ENCODE assay signal across 8 mouse cellular contexts in the genomic region with DNA sequence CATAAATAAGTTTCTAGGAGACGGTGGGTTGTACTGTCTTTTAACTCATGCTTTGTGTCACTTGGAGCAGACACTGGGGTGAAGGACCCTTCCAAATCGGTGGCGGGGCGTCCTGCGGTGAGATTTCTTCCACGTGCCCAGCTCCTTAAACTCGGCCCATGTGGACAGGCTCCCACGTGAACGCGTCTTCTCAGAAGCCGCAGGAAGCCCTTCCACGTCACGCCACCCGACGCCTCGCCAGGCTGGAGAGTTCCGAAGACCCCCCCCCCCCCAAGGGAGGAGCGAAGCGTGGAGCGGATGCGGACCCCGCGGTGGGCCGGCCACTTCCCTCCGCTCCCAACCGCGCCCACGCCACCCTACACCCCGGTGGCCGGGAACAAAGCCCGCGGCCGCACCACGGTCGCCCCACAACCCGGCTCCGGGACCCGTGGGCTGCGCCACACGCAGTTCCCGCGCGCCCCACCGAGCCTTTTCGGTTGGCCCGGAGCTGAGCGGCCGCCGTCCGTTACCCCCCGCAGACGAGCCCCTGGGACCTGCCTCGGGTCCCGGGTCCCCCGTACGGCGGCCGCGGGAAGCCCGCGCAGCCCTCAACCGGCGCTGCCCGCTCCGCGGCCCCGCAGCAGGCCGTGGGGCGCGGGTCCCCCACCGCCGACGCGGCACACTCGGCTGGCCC. TPM values are rescaled to one million over a fixed set of nuclear protein-coding genes. Genes with fewer than 3 reads are reported as not detected.
DNase-seq lines count a peak whose midpoint lies in the region; ATAC-seq and TF ChIP-seq lines count a peak whose summit lies in the region.

No protein-coding gene starts in this region.

- no peaks in the 10 kb centered on the region for H3K36me3 ChIP-seq in C2C12 (ENCODE audit: control insufficient read depth, insufficient read depth)
- H3K36me3 ChIP-seq in forebrain, embryonic 13.5 days (ENCODE audit: poor library complexity, severe bottlenecking): no peaks in the 10 kb centered on the region
- H3K36me3 ChIP-seq in heart, postnatal 0 days (replicated peaks; ENCODE audit: control insufficient read depth, insufficient read depth, low read length): no peaks in the 10 kb centered on the region
- H3K36me3 ChIP-seq in liver, embryonic 16.5 days (ENCODE audit: control insufficient read depth, insufficient read depth): no peaks in the 10 kb centered on the region
- no peaks in the 10 kb centered on the region for H3K36me3 ChIP-seq in neural tube, embryonic 11.5 days (ENCODE audit: control insufficient read depth, insufficient read depth, low read length)
- H3K36me3 ChIP-seq in stomach, embryonic 16.5 days (ENCODE audit: control insufficient read depth, insufficient read depth, low read length): no peaks in the 10 kb centered on the region

- peak; percentile 37 for ATAC-seq in forebrain, embryonic 13.5 days
- peak; percentile 43 for ATAC-seq in heart, postnatal 0 days (ENCODE audit: insufficient read depth, low read depth)
- peak; percentile 6; the same call in 1 of the 2 replicates for ATAC-seq in liver, embryonic 16.5 days (ENCODE audit: low read depth)
- ATAC-seq in neural tube, embryonic 11.5 days (ENCODE audit: insufficient read depth, low FRiP score, low TSS enrichment): peak; percentile 39
- peak; percentile 43 for ATAC-seq in stomach, embryonic 16.5 days (ENCODE audit: insufficient read depth, low FRiP score)

- H3K79me2 ChIP-seq in C2C12 (ENCODE audit: control insufficient read depth, insufficient read depth): peaks cover 19% of the 10 kb centered on the region

- peaks cover 6% of the 10 kb centered on the region for H3K79me3 ChIP-seq in C2C12 (ENCODE audit: low read depth)

- H3ac ChIP-seq in C2C12 (ENCODE audit: control insufficient read depth, insufficient read length, low read depth): peak overlapping the region; percentile 79

- H3K4me2 ChIP-seq in forebrain, embryonic 13.5 days: peak overlapping the region; percentile 75
- H3K4me2 ChIP-seq in heart, postnatal 0 days (ENCODE audit: low read depth, low read length): peak overlapping the region; percentile 91
- peak overlapping the region; percentile 90 for H3K4me2 ChIP-seq in liver, embryonic 16.5 days (ENCODE audit: low read depth, low read length)
- H3K4me2 ChIP-seq in neural tube, embryonic 11.5 days (ENCODE audit: low read depth): peak overlapping the region; percentile 62
- peak overlapping the region; percentile 68 for H3K4me2 ChIP-seq in stomach, embryonic 16.5 days (ENCODE audit: low read depth, low read length)

- TF ChIP-seq EP300 in heart, postnatal 0 days (IDR thresholded peaks at IDR 0.05; ENCODE audit: low read depth): no peak; the same call in 1 of the 2 replicates

- H3K4me1 ChIP-seq in forebrain, embryonic 13.5 days: peaks cover 34% of the 10 kb centered on the region
- H3K4me1 ChIP-seq in heart, postnatal 0 days (ENCODE audit: control insufficient read depth, insufficient read depth): peaks cover 13% of the 10 kb centered on the region; the same call in 1 of the 2 replicates
- peaks cover 5% of the 10 kb centered on the region; the same call in 1 of the 2 replicates for H3K4me1 ChIP-seq in liver, embryonic 16.5 days (ENCODE audit: control insufficient read depth, low read depth, low read length)
- H3K4me1 ChIP-seq in neural tube, embryonic 11.5 days (ENCODE audit: control insufficient read depth, insufficient read depth, low read length): peaks cover 3% of the 10 kb centered on the region; the same call in 1 of the 2 replicates
- H3K4me1 ChIP-seq in stomach, embryonic 16.5 days (ENCODE audit: control insufficient read depth, insufficient read depth, low read length): peaks cover 19% of the 10 kb centered on the region

- WGBS in forebrain, embryonic 13.5 days: under 1% methylated on average over 67 of the region's 75 CpGs
- under 1% methylated on average over 67 of the region's 75 CpGs for WGBS in heart, postnatal 0 days
- under 1% methylated on average over 56 of the region's 75 CpGs for WGBS in liver, embryonic 16.5 days (ENCODE audit: insufficient replicate concordance)
- WGBS in neural tube, embryonic 11.5 days: under 1% methylated on average over 69 of the region's 75 CpGs
- under 1% methylated on average over 70 of the region's 75 CpGs for WGBS in stomach, embryonic 16.5 days

- peak overlapping the region; percentile 99 for H3K27ac ChIP-seq in forebrain, embryonic 13.5 days
- H3K27ac ChIP-seq in heart, postnatal 0 days (ENCODE audit: low read depth): peak overlapping the region; percentile 100
- peak overlapping the region; percentile 93 for H3K27ac ChIP-seq in liver, embryonic 16.5 days (ENCODE audit: low read length)
- peak overlapping the region; percentile 98 for H3K27ac ChIP-seq in neural tube, embryonic 11.5 days (ENCODE audit: low read depth, low read length)
- peak overlapping the region; percentile 100 for H3K27ac ChIP-seq in stomach, embryonic 16.5 days (ENCODE audit: low read length)

- no peaks in the 10 kb centered on the region for H3K27me3 ChIP-seq in C2C12 (ENCODE audit: control insufficient read depth, insufficient read depth, insufficient read length)
- H3K27me3 ChIP-seq in forebrain, embryonic 13.5 days: no peaks in the 10 kb centered on the region
- no peaks in the 10 kb centered on the region for H3K27me3 ChIP-seq in heart, postnatal 0 days (ENCODE audit: control insufficient read depth, insufficient read depth, low read length)
- H3K27me3 ChIP-seq in liver, embryonic 16.5 days (ENCODE audit: control insufficient read depth, insufficient read depth, low read depth, low read length): no peaks in the 10 kb centered on the region
- no peaks in the 10 kb centered on the region for H3K27me3 ChIP-seq in neural tube, embryonic 11.5 days (ENCODE audit: control insufficient read depth, insufficient read depth, low read length)
- no peaks in the 10 kb centered on the region for H3K27me3 ChIP-seq in stomach, embryonic 16.5 days (ENCODE audit: control insufficient read depth, insufficient read depth, low read length)

- H3K4me3 ChIP-seq in C2C12 (ENCODE audit: insufficient read depth, poor library complexity, severe bottlenecking): peak overlapping the region; percentile 74
- peak overlapping the region; percentile 88 for H3K4me3 ChIP-seq in forebrain, embryonic 13.5 days
- peak overlapping the region; percentile 99 for H3K4me3 ChIP-seq in heart, postnatal 0 days (ENCODE audit: low read depth, low read length)
- peak overlapping the region; percentile 88 for H3K4me3 ChIP-seq in liver, embryonic 16.5 days (ENCODE audit: low read depth, low read length)
- H3K4me3 ChIP-seq in neural tube, embryonic 11.5 days (ENCODE audit: low read depth, low read length): peak overlapping the region; percentile 91
- H3K4me3 ChIP-seq in stomach, embryonic 16.5 days (replicated peaks; ENCODE audit: low read length): peak overlapping the region; percentile 91

- no peak for TF ChIP-seq CTCF in C2C12 (IDR thresholded peaks at IDR 0.05; ENCODE audit: control insufficient read depth, insufficient read depth, insufficient read length)
- no peak for TF ChIP-seq CTCF in heart, postnatal 0 days (IDR thresholded peaks at IDR 0.05; ENCODE audit: low read depth)

- H3K9ac ChIP-seq in forebrain, embryonic 13.5 days: peak overlapping the region; percentile 99
- H3K9ac ChIP-seq in heart, postnatal 0 days (replicated peaks; ENCODE audit: low read depth, low read length): peak overlapping the region; percentile 99
- H3K9ac ChIP-seq in liver, embryonic 16.5 days (ENCODE audit: low read depth, low read length): peak overlapping the region; percentile 92
- peak overlapping the region; percentile 94 for H3K9ac ChIP-seq in neural tube, embryonic 11.5 days (ENCODE audit: low read length)
- H3K9ac ChIP-seq in stomach, embryonic 16.5 days (ENCODE audit: low read length): peak overlapping the region; percentile 100

- DNase-seq in adrenal gland, postnatal 36 days: peak; percentile 69 to 77
- peak; percentile 67 for DNase-seq in heart, postnatal 0 days (ENCODE audit: low spot score)
- peak; percentile 69 to 77 for DNase-seq in kidney, postnatal 36 days
- peak; percentile 76 for DNase-seq in neural tube, embryonic 11.5 days (ENCODE audit: low spot score)

- H3K9me3 ChIP-seq in forebrain, embryonic 13.5 days (replicated peaks): no peaks in the 10 kb centered on the region
- no peaks in the 10 kb centered on the region for H3K9me3 ChIP-seq in heart, postnatal 0 days (replicated peaks; ENCODE audit: control insufficient read depth, low read length)
- H3K9me3 ChIP-seq in liver, embryonic 16.5 days (replicated peaks; ENCODE audit: control insufficient read depth, low read length): no peaks in the 10 kb centered on the region
- no peaks in the 10 kb centered on the region for H3K9me3 ChIP-seq in neural tube, embryonic 11.5 days (ENCODE audit: control insufficient read depth, low read length)
- no peaks in the 10 kb centered on the region for H3K9me3 ChIP-seq in stomach, embryonic 16.5 days (replicated peaks; ENCODE audit: control insufficient read depth, low read length)

TF ChIP-seq in C2C12, 6 proteins besides CTCF, POLR2A, EP300 and RAD21:
- TF ChIP-seq MYOD1 (IDR thresholded peaks at IDR 0.05; ENCODE audit: control insufficient read depth, insufficient read length, low read depth): no peak
- no peak for TF ChIP-seq CEBPB (IDR thresholded peaks at IDR 0.05; ENCODE audit: low read depth)
- peak; percentile 19 for TF ChIP-seq USF1 (IDR thresholded peaks at IDR 0.05; ENCODE audit: low read depth)
- peak; percentile 67 for TF ChIP-seq MAX (IDR thresholded peaks at IDR 0.05)
TF ChIP-seq in C2C12: peak in this region for 2.

RNA-seq across cellular contexts. Expression of a gene that starts 39.9 kb away (rescaled TPM):
- polyA plus RNA-seq in C2C12 (2012; fragmentation: generic; extraction: Trizol): 6.6 TPM
- total RNA-seq in adrenal gland, postnatal 36 days (2021): 10 to 100 TPM; 21.0 to 22.0 TPM
- 53.9 and 56.5 TPM in 2 replicates for polyA plus RNA-seq in forebrain, embryonic 13.5 days (2015; fragmentation: Nextera tagmentation; extraction: Ambion mirVana)
- 13.8 and 29.7 TPM in 2 replicates for total RNA-seq in heart, postnatal 0 days (2014; rRNA removed; ENCODE audit: low replicate concordance)
- 8.4 and 8.7 TPM in 2 replicates for polyA plus RNA-seq in heart, postnatal 0 days (2015; fragmentation: Nextera tagmentation; extraction: Ambion mirVana)
- polyA plus RNA-seq in liver, embryonic 16.5 days (2015; fragmentation: Nextera tagmentation; extraction: Ambion mirVana): 2.4 and 2.7 TPM in 2 replicates
- 81.1 and 83.9 TPM in 2 replicates for polyA plus RNA-seq in neural tube, embryonic 11.5 days (2014; fragmentation: Nextera tagmentation; extraction: Ambion mirVana)
- 46.9 and 47.2 TPM in 2 replicates for polyA plus RNA-seq in stomach, embryonic 16.5 days (2015; fragmentation: Nextera tagmentation; extraction: Ambion mirVana)

Comparison
In these comparisons a context has a peak if more than half of its experiments do, and no peak if none do; other contexts are left out.
1. Peak in every context shown above with its lines: DNase-seq, ATAC-seq, H3K4me3 ChIP-seq and H3K27ac ChIP-seq.